Mouse (Mus musculus): ENCODE data around the gene Ube2i.
"Not testable (repeated sequence)": the region's sequence is repeated elsewhere in the genome, so short reads cannot be mapped to it uniquely, and the experiment has no call there.

The Ube2i gene

DNA sequence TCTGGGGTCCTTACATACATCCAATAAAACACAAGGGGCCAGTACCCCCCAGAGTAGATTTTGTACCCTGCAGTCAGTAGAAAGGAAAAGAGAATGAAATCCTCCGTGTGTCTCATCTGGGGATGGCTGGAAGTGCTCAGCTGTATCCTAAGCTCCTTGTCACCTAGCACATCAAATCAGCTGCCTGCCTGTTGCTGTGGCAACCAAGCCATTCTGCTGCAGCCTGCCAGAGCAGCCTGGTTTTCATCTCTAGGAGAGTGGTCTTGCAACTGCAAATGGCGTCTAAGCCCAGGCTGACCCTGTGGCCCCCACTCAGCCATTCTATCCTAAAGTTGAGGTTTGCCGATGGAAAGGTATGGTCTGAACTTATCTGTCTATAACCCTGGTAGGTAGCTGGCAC lies 21.8 kb downstream of the Ube2i start:
- no peak for DNase-seq (ENCODE audit: low spot score)

- no peak for DNase-seq (ENCODE audit: low spot score)
Observed at GRCm38 (mm10) chr17:25250181-25250835, 24.1 kb downstream of the Ube2i start.

DNA sequence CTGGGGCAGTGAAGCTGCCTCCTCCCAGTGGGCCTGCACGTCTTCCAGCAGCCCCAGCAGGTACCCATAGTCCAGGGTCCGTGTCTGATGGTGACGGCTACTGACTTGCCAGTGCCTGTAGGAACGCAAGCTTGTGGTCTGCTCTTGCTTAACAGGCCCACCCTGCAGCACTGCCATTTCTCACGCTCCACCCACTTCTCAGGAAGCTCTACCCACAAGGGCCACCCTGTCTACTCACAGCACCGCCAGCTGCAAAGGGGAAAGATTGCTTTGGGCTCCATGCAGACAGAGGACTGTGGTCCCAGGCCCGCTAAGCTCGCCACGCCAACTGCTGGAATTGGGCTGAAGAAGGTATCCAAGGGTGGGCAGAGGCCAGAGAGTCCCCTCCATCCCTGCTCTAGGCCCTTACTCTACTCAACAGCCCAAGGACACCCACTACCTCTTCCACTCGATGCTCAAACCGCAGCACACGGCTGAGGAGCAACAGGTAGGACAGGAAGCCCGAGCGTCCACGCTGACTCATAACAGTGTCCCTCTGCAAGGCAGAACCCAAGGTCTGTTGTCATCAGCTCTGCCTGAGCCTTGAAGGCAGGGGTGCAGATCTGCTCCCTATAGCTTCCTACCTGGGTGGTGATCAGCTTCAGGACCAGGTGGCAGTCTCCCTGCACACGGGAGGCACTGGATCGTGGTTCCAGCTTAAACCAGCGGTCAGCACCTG lies 26.2 kb downstream of the Ube2i start:
- DNase-seq (ENCODE audit: low spot score): no peak

GRCm38 (mm10) chr17:25244239-25244638 lies 30.2 kb downstream of the Ube2i start:
- no peak for DNase-seq (ENCODE audit: low spot score)

- DNase-seq (ENCODE audit: low spot score): no peak
Observed at GRCm38 (mm10) chr17:25243131-25243780, 31.2 kb downstream of the Ube2i start.

- peak; percentile 51 for DNase-seq (ENCODE audit: low spot score)
Observed at GRCm38 (mm10) chr17:25239695-25240636, 34.5 kb downstream of the Ube2i start, which contains the start of the genes Gnptg and Tsr3. Gnptg (minus strand) TSS chr17:25240124. Tsr3 (plus strand) TSS chr17:25240170.

DNA sequence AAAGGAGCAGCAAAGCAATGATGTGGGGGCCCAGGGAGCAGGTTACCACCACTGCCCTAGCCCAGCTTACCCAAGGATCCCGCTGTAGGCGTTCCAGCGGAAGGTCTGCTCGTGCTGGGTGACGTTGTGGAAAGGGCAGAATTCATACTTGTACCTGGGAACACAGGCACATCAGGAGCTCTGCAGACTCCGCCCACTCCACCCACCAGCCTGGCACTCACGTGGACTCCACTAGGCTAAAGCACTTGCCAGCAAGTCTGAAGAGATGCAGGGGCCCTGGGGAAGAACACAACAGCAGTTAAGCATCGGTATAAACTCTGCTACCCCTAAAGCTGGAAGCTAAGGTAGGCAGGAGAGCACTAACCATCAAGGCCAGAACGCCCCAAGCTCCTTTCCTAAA lies 38.8 kb downstream of the Ube2i start:
- DNase-seq (ENCODE audit: low spot score): no peak

- DNase-seq (ENCODE audit: low spot score): not testable (repeated sequence)
Observed at GRCm38 (mm10) chr17:25231621-25232020, 42.8 kb downstream of the Ube2i start.

DNA sequence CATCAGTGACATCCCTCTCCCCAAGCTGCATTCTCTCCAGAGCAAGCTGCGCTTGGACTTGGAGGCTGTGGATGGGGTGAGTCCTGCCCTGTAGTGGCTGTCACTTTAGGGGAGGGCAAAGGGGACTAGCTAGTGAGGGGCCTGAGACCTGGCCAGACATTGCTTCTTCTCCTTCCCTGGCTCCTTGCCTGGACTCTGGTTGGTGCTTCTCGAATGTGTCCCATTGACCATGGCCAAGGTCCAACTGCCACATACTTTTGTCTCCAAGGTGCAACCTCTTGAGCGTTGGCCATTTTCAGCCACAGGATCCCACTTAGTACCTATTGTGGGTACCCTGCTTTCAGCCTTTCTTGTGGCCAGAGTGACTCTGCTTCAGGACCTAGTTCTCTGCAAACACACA lies 43.7 kb downstream of the Ube2i start:
- no peak for DNase-seq (ENCODE audit: low spot score)

- not testable (repeated sequence) for DNase-seq (ENCODE audit: low spot score)
Observed at GRCm38 (mm10) chr17:25230014-25230655, 44.3 kb downstream of the Ube2i start.

GRCm38 (mm10) chr17:25227991-25228390 lies 46.4 kb downstream of the Ube2i start:
- DNase-seq (ENCODE audit: low spot score): no peak

GRCm38 (mm10) chr17:25225659-25226058 lies 48.8 kb downstream of the Ube2i start:
- DNase-seq (ENCODE audit: low spot score): no peak

- DNase-seq (ENCODE audit: low spot score): no peak
Observed at GRCm38 (mm10) chr17:25224586-25225222, 49.7 kb downstream of the Ube2i start.

DNA sequence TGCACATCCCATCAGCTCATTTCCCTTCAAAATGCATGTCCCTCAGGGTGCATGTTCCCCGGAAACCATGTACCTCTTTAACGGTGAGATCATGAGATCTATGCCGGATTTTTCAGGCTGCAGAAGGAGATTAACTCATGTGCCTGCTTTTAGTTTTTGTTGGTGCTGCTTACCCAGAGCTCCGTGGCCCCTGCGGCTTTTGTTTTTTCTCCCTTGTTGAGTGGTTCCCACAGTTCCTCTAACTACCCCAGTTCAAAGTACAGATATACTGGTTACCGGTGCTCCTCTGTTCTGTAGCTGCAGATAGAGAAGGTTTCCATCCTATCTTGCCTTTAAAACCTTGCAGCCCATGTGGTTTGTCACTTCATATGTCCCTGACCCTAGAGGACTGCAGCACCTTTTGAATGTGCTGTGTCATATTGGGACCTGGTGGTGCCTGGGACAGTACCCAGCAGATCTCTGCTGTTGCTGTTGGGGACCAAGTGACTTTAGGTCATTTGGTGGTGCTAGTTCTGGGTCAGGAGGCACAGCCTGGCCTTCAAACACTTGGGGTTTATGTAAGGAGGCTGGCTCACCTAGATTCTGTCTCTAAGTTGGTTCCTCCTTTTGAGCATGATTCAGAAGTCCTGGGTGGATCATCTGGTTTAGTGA lies 51.3 kb downstream of the Ube2i start:
- DNase-seq (ENCODE audit: low spot score): no peak

- DNase-seq (ENCODE audit: low spot score): not testable (repeated sequence)
Observed at GRCm38 (mm10) chr17:25222504-25222940, 51.9 kb downstream of the Ube2i start.

GRCm38 (mm10) chr17:25221821-25222503 lies 52.5 kb downstream of the Ube2i start:
- DNase-seq (ENCODE audit: low spot score): no peak

GRCm38 (mm10) chr17:25220746-25221145 lies 53.7 kb downstream of the Ube2i start:
- no peak for DNase-seq (ENCODE audit: low spot score)

- no peak for DNase-seq (ENCODE audit: low spot score)
Observed at GRCm38 (mm10) chr17:25219492-25220295, 54.7 kb downstream of the Ube2i start.

GRCm38 (mm10) chr17:25218967-25219366 lies 55.5 kb downstream of the Ube2i start:
- no peak for DNase-seq (ENCODE audit: low spot score)

Measured in ovary, postnatal 10 days (tissue).